Mouse (Mus musculus) right cerebral cortex, postnatal 36 days (tissue): ENCODE data around the gene Stab2.

Experiments
- DNase-seq, 2 experiments: peaks; one replicate each; pipeline ENCODE4 v3.0.0; 2022; ENCODE audit warnings: low spot score in 2 of 2, mixed read lengths in 1 of 2

Stab2 gene

DNA sequence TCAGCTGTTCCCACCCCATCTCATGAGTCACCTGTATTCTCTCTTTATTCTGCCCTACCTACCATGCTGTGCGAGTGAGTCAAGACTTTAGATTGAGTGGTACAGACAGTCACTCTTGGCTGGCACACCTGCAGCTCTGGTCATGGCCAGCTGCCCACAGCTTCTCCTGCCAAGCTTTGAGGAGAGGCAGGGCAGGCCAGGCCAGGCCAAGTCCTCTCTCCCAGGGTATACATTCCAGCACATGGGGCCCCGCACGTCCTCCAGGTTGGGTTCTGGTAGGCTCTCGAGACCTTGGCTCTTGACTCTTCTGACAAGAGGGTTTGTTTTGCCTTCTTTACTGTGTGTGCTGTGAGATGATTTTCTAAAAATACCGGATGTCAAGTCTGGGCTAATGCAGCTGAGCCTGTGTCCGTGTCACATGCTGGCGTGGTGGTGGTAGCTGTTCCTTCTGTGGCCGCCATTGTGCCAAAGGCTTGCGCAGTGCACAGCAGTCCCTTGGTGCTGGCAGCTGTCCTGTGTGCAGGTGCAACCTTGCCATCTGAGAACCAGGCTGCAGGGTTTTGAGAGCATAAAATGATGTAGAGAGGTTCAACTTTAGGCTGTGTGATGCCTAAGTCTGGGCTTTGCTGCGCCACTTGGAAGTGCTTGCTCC, 181.8 kb downstream of the Stab2 start:
- DNase-seq, result no peak

DNA sequence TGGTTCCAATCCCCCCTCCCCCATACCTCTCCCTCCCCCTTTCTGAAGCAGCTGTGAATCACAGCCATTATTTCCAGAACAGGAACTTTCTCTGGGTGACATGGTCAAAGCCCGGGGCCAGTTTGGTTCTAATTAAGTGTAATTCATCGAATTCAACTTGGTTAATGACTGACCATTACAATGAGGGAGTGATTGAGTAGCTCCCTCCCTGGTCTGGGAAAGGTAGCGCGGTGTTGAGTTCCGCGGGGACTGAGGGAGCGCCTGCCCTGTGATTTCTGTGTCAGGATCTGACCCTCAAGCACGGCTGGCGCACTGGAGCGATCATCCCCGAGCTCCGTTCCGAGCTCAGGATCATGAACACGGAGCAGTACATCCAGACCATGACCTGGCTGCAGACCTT, 183.0 kb downstream of the Stab2 start:
- no peak for DNase-seq

DNA sequence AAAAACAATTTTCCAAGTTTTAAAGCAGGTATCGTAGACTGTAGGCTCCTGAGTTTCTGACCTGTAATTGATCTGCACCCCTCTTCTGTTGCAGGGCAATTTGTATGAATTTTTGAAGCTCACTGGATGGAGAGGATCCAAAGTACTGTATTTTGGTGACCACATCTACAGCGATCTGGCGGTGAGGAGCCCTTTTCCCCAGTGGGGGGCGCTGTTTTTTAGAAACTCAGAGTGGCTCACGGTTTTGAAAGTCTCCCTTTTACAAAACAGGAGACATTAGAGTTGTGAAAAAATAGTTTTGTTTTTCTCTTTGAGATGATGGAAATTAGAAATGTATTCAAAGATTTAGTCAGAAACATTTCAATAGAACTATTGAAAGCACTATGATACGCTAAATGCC, 183.7 kb downstream of the Stab2 start:
- DNase-seq, result no peak

- no peak for DNase-seq
These were observed 186.8 kb downstream of the Stab2 start for GRCm38 (mm10) chr10:86821014-86821413.

DNA sequence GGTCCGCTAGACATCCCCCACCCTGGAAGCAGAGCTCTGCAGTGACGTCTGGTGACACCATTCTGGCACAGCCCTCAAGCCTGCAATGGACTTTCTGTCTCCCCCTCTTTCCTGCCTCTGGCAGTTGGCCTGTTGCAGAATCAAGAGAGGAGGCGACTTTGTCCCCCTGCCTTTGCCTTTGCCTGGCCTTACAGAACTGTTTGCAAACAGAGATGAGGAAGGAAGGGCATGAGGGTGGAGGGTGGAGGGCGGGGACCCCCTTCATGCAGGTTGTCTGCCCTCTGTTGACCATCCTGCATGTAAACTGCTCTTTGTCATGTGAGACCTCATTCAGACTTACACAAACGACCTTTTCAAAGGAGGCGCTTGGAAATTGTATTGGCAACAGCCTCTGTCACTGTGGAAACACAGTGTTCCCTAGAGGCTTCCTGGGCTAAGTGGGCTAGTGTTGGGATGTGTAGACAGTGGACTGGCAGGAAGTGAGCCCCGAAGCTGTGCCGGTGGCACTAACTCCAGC, 188.1 kb downstream of the Stab2 start:
- DNase-seq, result no peak

- no peak for DNase-seq
These were observed 192.7 kb downstream of the Stab2 start for GRCm38 (mm10) chr10:86815133-86815532.

DNA sequence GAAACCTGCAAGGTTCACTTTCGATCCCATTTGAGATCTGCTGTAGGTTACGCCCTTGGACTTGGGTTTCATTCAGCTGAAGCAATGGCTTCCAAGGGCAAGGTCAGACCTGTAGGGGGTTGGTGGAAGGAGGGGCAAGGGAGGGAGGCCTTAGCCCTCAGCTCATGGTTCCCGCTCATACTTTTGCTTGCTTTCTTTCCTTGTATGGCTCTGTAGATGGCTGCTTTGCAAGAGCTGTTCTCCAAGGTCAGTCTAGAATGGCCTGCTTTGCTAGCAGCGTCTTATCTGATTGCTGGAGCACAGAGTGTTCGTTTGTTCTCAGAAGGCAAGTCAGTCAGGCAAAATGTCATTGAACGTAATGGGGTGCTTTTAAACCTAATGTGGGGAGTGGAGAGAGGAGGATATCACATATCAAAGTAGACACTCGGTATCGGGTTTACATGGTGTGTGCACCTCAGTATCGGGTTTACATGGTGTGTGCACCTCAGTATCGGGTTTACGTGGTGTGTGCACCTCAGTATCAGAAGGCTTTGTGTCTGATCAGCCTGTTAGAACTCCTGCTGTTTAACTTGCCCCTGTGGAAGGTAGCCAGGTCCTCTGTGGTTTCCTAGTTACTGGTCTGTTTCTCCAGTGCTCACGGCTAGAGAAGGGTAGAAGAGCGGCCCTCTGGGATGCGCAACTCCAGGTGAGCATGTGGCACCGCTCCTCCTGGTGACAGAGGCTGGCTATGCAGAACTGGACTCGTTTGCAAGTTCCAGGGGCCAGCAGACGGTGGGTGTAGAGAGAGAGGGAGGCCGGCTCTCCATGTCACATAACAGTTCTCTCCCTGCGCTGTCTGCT, 193.3 kb downstream of the Stab2 start:
- no peak for DNase-seq

GRCm38 (mm10) chr10:86810612-86811011, 197.2 kb downstream of the Stab2 start:
- no peak for DNase-seq

DNA sequence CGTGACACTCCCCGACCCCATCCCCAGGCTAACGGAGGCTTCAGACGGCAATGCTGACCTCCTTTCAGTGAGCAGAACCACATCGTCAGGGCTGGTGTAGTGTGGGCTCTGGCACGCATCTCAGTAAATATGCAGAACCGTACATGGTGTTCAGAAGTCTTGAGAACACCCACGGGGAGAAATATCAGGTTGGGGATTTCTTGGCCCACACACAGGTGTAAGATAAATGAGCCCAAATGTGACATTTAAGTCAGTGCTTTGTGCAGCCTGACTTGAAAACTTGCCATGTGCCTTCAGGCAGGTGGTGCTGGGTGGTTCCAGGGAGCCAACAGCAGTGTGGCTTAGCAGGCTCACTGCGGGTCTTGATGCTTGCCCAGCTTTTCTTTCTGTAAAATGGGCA, 197.8 kb downstream of the Stab2 start:
- DNase-seq, result peak in 1 of 2 experiments; percentile 43

- DNase-seq, result no peak
These were observed 199.6 kb downstream of the Stab2 start for GRCm38 (mm10) chr10:86808013-86808758.

DNA sequence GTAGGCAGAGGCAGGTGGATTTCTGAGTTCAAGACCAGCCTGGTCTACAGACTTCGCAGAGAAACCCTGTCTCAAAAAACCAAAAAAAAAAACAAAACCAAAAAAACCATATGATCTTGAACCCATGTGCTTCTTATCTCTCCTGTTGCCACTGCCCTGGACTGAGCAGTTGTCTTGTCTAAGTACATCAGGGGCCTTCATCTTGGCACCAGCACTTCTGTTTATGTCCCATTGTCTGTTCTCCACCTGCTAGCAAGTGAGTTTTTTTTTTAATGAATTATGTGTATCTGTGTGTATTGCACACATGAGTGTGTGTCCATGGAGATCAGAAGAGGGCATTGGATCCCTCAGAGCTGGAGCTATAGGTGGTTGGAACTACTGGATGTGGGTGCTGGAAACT, 200.5 kb downstream of the Stab2 start:
- DNase-seq, result no peak

DNA sequence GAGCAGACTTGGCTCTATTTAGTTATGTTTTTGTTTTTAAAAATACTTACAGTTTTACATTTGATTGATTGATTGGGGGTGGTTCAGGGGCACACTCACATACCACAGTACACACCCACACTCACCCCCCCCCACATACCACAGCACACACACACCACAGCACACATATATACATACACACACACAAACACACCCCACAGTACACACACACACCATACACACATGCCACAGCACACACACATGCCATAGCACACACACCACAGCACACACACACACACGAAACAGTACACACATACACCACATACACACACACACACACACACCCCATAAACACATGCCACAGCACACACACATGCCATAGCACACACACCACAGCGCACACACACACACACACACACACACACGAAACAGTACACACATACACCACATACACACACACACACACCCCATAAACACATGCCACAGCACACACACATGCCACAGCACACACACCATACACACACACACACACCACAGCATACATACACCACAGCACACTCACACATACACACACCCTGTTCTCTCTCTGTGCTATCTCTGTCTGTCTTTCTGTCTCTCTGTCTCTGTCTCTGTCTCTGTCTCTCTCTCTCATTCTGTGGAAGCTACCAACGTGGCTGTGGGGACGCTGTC, 211.6 kb downstream of the Stab2 start:
- no peak for DNase-seq

GRCm38 (mm10) chr10:86794794-86795535, 212.9 kb downstream of the Stab2 start:
- DNase-seq, result peak in 1 of 2 experiments; percentile 50

DNA sequence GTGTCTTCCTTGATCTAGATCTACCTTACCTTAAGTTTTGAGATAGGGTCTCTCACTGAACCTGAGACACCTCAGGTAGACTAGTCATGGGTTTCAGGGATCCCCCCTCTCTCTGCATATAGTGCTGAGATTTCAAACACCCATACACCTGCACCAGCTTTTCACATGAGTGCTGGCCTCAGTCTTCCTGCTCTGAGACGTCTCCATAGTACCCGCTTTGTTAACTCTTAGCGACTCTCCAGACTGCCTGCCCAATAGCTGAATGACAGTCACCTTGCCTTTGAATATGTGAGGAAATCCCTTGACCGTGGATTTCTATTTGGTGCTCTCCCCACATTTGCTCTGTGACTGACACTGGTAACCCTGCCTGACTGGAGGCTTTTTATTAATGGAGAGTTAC, 213.6 kb downstream of the Stab2 start:
- DNase-seq, result no peak

GRCm38 (mm10) chr10:86793509-86793951, 214.3 kb downstream of the Stab2 start:
- DNase-seq, result no peak

DNA sequence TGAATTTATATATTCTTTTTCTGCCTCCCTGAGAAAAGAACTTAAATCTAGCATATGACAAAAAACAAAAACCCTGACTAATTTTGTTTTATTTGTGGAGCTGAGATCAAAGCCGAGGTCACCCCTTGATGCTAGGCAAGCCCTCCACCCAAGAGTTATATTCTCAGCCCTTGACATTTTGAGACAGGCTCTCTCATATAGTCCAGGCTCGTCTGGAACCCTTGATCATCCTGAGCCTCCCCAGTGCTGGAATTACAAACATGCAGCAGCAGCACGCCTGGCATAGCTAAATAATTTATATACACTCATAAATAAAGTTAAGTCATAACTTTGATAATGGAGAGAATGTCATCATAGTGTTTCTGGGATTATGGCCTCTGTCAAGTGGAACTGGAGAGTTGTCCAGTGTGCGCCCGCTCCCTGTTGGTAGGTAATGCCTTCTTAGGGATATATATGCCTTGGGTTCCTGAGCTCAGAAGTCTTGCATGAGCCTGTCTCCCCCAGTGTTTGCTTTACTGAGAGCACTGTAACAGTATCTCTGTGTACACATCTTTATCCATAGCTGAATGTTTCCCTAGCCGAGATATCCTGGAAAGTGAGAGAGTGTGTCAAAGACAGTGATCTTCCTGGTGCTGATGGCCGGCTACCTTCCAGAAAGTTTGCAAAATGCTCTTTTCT, 216.2 kb downstream of the Stab2 start:
- DNase-seq, result no peak
